Mouse (Mus musculus) neural tube, embryonic 15.5 days (tissue): ENCODE measurements at regions not wholly inside any gene's neighbourhood (a gene's known extent, or its start where the extent isn't known, plus 50 kb on each side); places are given as distances from the start of the nearest gene placed in this dataset.

Source experiments
- ATAC-seq: fragments of 200-750 bp; cut with Nextera tagmentation; 2 replicates; pipeline ENCODE4 v1.8.0; 2017; ENCODE audit warnings: mild to moderate bottlenecking, moderate TSS enrichment, moderate library complexity; ENCODE audit not compliant: low FRiP score
- H3K27ac ChIP-seq: fragments of 300-500 bp; sonication (generic); replicated peaks from 2 replicates; pipeline ENCODE4 v1.5.1; 2015; ENCODE audit warnings: mild to moderate bottlenecking, inconsistent platforms
- H3K27me3 ChIP-seq: fragments of 300-500 bp; sonication (generic); replicated peaks from 2 replicates; pipeline ENCODE4 v1.6.1; 2015; ENCODE audit warnings: inconsistent platforms
- H3K36me3 ChIP-seq: fragments of 300-500 bp; sonication (generic); 2 replicates; pipeline ENCODE4 v1.6.1; 2015; ENCODE audit warnings: inconsistent platforms
- H3K4me1 ChIP-seq: fragments of 300-500 bp; sonication (generic); 2 replicates; pipeline ENCODE4 v1.6.1; 2015; ENCODE audit warnings: inconsistent platforms
- H3K4me2 ChIP-seq: fragments of 300-500 bp; sonication (generic); 2 replicates; pipeline ENCODE4 v1.6.1; 2015; ENCODE audit warnings: inconsistent platforms, mild to moderate bottlenecking, moderate library complexity
- H3K4me3 ChIP-seq: fragments of 300-500 bp; sonication (generic); replicated peaks from 2 replicates; pipeline ENCODE4 v1.5.1; 2015; ENCODE audit warnings: mild to moderate bottlenecking, inconsistent platforms
- H3K9ac ChIP-seq: fragments of 300-500 bp; sonication (generic); replicated peaks from 2 replicates; pipeline ENCODE4 v1.6.1; 2015; ENCODE audit warnings: mild to moderate bottlenecking, inconsistent platforms
- H3K9me3 ChIP-seq: fragments of 300-500 bp; sonication (generic); replicated peaks from 2 replicates; pipeline ENCODE4 v1.6.1; 2016; ENCODE audit warnings: inconsistent platforms
- WGBS: fragments of 180-500 bp; shearing (Covaris S2); methylation state at CpG from one replicate; pipeline ENCODE4 v1.1.7; 2015; ENCODE audit warnings: mixed read lengths; 5-methylcytosine and 5-hydroxymethylcytosine counted together

- Histone ChIP-seq H3K9me3 (no peaks in the 10 kb centered on the region), H3K36me3 (no peaks in the 10 kb centered on the region), H3K27me3 (no peaks in the 10 kb centered on the region), H3K4me1 (no peaks in the 10 kb centered on the region; the same call in 1 of the 2 replicates), H3K9ac (no peak overlapping the region), H3K4me3 (no peak overlapping the region), H3K27ac (no peak overlapping the region), H3K4me2 (no peak overlapping the region)
- ATAC-seq = no peak
- 82% methylated on average over 9 of the region's 9 CpGs for WGBS
These were observed 80.6 kb upstream of the Mgmt start for GRCm38 (mm10) chr7:136813691-136814325.

- Histone ChIP-seq H3K9me3 (no peaks in the 10 kb centered on the region), H3K4me3 (no peak overlapping the region), H3K27ac (no peak overlapping the region), H3K4me1 (no peaks in the 10 kb centered on the region; the same call in 1 of the 2 replicates), H3K36me3 (no peaks in the 10 kb centered on the region), H3K9ac (no peak overlapping the region), H3K4me2 (no peak overlapping the region), H3K27me3 (no peaks in the 10 kb centered on the region)
- 78% methylated on average over 6 of the region's 6 CpGs for WGBS
- ATAC-seq = no peak
These were observed 79.7 kb upstream of the Mgmt start for GRCm38 (mm10) chr7:136814751-136815150.

- Histone ChIP-seq H3K36me3 (no peaks in the 10 kb centered on the region), H3K4me1 (peaks cover 19% of the 10 kb centered on the region), H3K4me2 (no peak overlapping the region), H3K4me3 (no peak overlapping the region), H3K9ac (no peak overlapping the region), H3K9me3 (no peaks in the 10 kb centered on the region), H3K27me3 (no peaks in the 10 kb centered on the region), H3K27ac (no peak overlapping the region)
- 67% methylated on average over 4 of the region's 4 CpGs for WGBS
- no peak for ATAC-seq
These were observed 74.1 kb upstream of the Mgmt start for GRCm38 (mm10) chr7:136820291-136820690.

GRCm38 (mm10) chr7:136825647-136826046 lies 68.8 kb upstream of the Mgmt start:
- no peaks in the 10 kb centered on the region for H3K9me3 ChIP-seq
- H3K9ac ChIP-seq = peak overlapping the region; percentile 6; the same call in 1 of the 2 replicates
- no peak for ATAC-seq
- no peaks in the 10 kb centered on the region for H3K27me3 ChIP-seq
- peaks cover 39% of the 10 kb centered on the region for H3K4me1 ChIP-seq
- 12% methylated on average over 16 of the region's 16 CpGs for WGBS
- H3K4me2 ChIP-seq = peak overlapping the region; percentile 50
- H3K27ac ChIP-seq = peak overlapping the region; percentile 60; the same call in 1 of the 2 replicates
- H3K36me3 ChIP-seq = no peaks in the 10 kb centered on the region
- H3K4me3 ChIP-seq = peak overlapping the region; percentile 17

- Histone ChIP-seq H3K9me3 (no peaks in the 10 kb centered on the region), H3K27ac (no peak overlapping the region), H3K4me1 (peaks cover 24% of the 10 kb centered on the region), H3K4me2 (no peak overlapping the region), H3K27me3 (no peaks in the 10 kb centered on the region), H3K9ac (no peak overlapping the region), H3K4me3 (no peak overlapping the region), H3K36me3 (no peaks in the 10 kb centered on the region)
- WGBS = 55% methylated on average over 1 of the region's 1 CpGs
- ATAC-seq = no peak
These were observed 64.6 kb upstream of the Mgmt start for GRCm38 (mm10) chr7:136829621-136830313.

- Histone ChIP-seq H3K4me2 (no peak overlapping the region), H3K9me3 (no peaks in the 10 kb centered on the region), H3K27me3 (no peaks in the 10 kb centered on the region), H3K4me1 (0 out of 2 replicates have a peak, but pooled peaks cover 4% of the 10 kb centered on the region), H3K9ac (no peak overlapping the region), H3K36me3 (no peaks in the 10 kb centered on the region), H3K27ac (no peak overlapping the region), H3K4me3 (no peak overlapping the region)
- WGBS = 54% methylated on average over 7 of the region's 7 CpGs
- ATAC-seq = no peak
These were observed 62.0 kb upstream of the Mgmt start for GRCm38 (mm10) chr7:136832419-136832818.

- Histone ChIP-seq H3K4me1 (peaks cover 26% of the 10 kb centered on the region), H3K4me3 (no peak overlapping the region), H3K9me3 (no peaks in the 10 kb centered on the region), H3K4me2 (no peak overlapping the region), H3K27me3 (no peaks in the 10 kb centered on the region), H3K9ac (no peak overlapping the region), H3K27ac (no peak overlapping the region), H3K36me3 (no peaks in the 10 kb centered on the region)
- WGBS = 70% methylated on average over 5 of the region's 5 CpGs
- ATAC-seq = no peak
These were observed 55.4 kb upstream of the Mgmt start for GRCm38 (mm10) chr7:136838971-136839370.

GRCm38 (mm10) chr7:136840224-136840623 lies 54.2 kb upstream of the Mgmt start:
- no peak overlapping the region for H3K4me2 ChIP-seq
- no peaks in the 10 kb centered on the region for H3K9me3 ChIP-seq
- H3K27me3 ChIP-seq = no peaks in the 10 kb centered on the region
- ATAC-seq = no peak
- 69% methylated on average over 7 of the region's 7 CpGs for WGBS
- 0 out of 2 replicates have a peak overlapping the region, but pooled peaks have one; percentile 34 for H3K27ac ChIP-seq
- no peak overlapping the region for H3K4me3 ChIP-seq
- no peaks in the 10 kb centered on the region for H3K36me3 ChIP-seq
- H3K4me1 ChIP-seq = peaks cover 26% of the 10 kb centered on the region
- no peak overlapping the region for H3K9ac ChIP-seq

GRCm38 (mm10) chr7:136842751-136843150 lies 51.7 kb upstream of the Mgmt start:
- Histone ChIP-seq H3K36me3 (no peaks in the 10 kb centered on the region), H3K27ac (no peak overlapping the region), H3K9ac (no peak overlapping the region), H3K4me2 (no peak overlapping the region), H3K4me3 (no peak overlapping the region), H3K27me3 (no peaks in the 10 kb centered on the region), H3K4me1 (peaks cover 39% of the 10 kb centered on the region), H3K9me3 (no peaks in the 10 kb centered on the region)
- WGBS = 43% methylated on average over 7 of the region's 7 CpGs
- ATAC-seq = no peak

- H3K27ac ChIP-seq = no peak overlapping the region
- no peaks in the 10 kb centered on the region for H3K36me3 ChIP-seq
- no peak overlapping the region for H3K4me2 ChIP-seq
- no peak for ATAC-seq
- H3K27me3 ChIP-seq = no peaks in the 10 kb centered on the region
- no peak overlapping the region for H3K4me3 ChIP-seq
- no peak overlapping the region for H3K9ac ChIP-seq
- H3K4me1 ChIP-seq = peaks cover 39% of the 10 kb centered on the region
- 30% methylated on average over 5 of the region's 5 CpGs for WGBS
- no peaks in the 10 kb centered on the region for H3K9me3 ChIP-seq
These were observed 50.1 kb upstream of the Mgmt start for GRCm38 (mm10) chr7:136844282-136844681.
